Mouse (Mus musculus) lung, postnatal 25 days (tissue): Measurements from ENCODE around the gene Hes5.

Experiments used
- DNase-seq: peaks from one replicate; pipeline ENCODE4 v3.0.0; 2022; ENCODE audit warnings: low spot score

Hes5 gene

GRCm38 (mm10) chr4:155011312-155012025, 50.7 kb downstream of the Hes5 start:
- DNase-seq = no peak
